Mouse (Mus musculus): Measurements from ENCODE around the gene Arfgap3.
"Not testable (repeated sequence)": the region's sequence is repeated elsewhere in the genome, so short reads cannot be mapped to it uniquely, and the experiment has no call there.

Gene Arfgap3

GRCm38 (mm10) chr15:83345898-83346529 lies 4.0 kb downstream of the Arfgap3 start:
- DNase-seq (ENCODE audit: extremely low spot score, low spot score) = no peak

- DNase-seq (ENCODE audit: extremely low spot score, low spot score) = no peak
Observed at GRCm38 (mm10) chr15:83344956-83345355, 5.1 kb downstream of the Arfgap3 start.

GRCm38 (mm10) chr15:83344157-83344556 lies 5.9 kb downstream of the Arfgap3 start:
- no peak for DNase-seq (ENCODE audit: extremely low spot score, low spot score)

- DNase-seq (ENCODE audit: extremely low spot score, low spot score) = no peak
Observed at GRCm38 (mm10) chr15:83338908-83339307, 11.1 kb downstream of the Arfgap3 start.

GRCm38 (mm10) chr15:83337903-83338870 lies 11.9 kb downstream of the Arfgap3 start:
- no peak for DNase-seq (ENCODE audit: extremely low spot score, low spot score)

- no peak for DNase-seq (ENCODE audit: extremely low spot score, low spot score)
Observed at GRCm38 (mm10) chr15:83332373-83332772, 17.7 kb downstream of the Arfgap3 start.

- DNase-seq (ENCODE audit: extremely low spot score, low spot score) = no peak
Observed at GRCm38 (mm10) chr15:83328952-83329351, 21.1 kb downstream of the Arfgap3 start.

- DNase-seq (ENCODE audit: extremely low spot score, low spot score) = no peak
Observed at GRCm38 (mm10) chr15:83323071-83323470, 27.0 kb downstream of the Arfgap3 start.

- no peak for DNase-seq (ENCODE audit: extremely low spot score, low spot score)
Observed at GRCm38 (mm10) chr15:83314914-83315313, 35.1 kb downstream of the Arfgap3 start.

GRCm38 (mm10) chr15:83309878-83310277 lies 40.2 kb downstream of the Arfgap3 start:
- DNase-seq (ENCODE audit: extremely low spot score, low spot score) = no peak

GRCm38 (mm10) chr15:83308708-83309107 lies 41.3 kb downstream of the Arfgap3 start:
- not testable (repeated sequence) for DNase-seq (ENCODE audit: extremely low spot score, low spot score)

GRCm38 (mm10) chr15:83306181-83306580 lies 43.9 kb downstream of the Arfgap3 start:
- no peak for DNase-seq (ENCODE audit: extremely low spot score, low spot score)

- no peak for DNase-seq (ENCODE audit: extremely low spot score, low spot score)
Observed at GRCm38 (mm10) chr15:83305192-83305921, 44.7 kb downstream of the Arfgap3 start.

- no peak for DNase-seq (ENCODE audit: extremely low spot score, low spot score)
Observed at GRCm38 (mm10) chr15:83304804-83305191, 45.2 kb downstream of the Arfgap3 start.

- no peak for DNase-seq (ENCODE audit: extremely low spot score, low spot score)
Observed at GRCm38 (mm10) chr15:83303656-83304484, 46.2 kb downstream of the Arfgap3 start.

GRCm38 (mm10) chr15:83299916-83300582 lies 50.0 kb downstream of the Arfgap3 start:
- no peak for DNase-seq (ENCODE audit: extremely low spot score, low spot score)

- DNase-seq (ENCODE audit: extremely low spot score, low spot score) = no peak
Observed at GRCm38 (mm10) chr15:83299450-83299849, 50.6 kb downstream of the Arfgap3 start.

- no peak for DNase-seq (ENCODE audit: extremely low spot score, low spot score)
Observed at GRCm38 (mm10) chr15:83298810-83299209, 51.2 kb downstream of the Arfgap3 start.

- no peak for DNase-seq (ENCODE audit: extremely low spot score, low spot score)
Observed at GRCm38 (mm10) chr15:83298313-83298712, 51.7 kb downstream of the Arfgap3 start.

GRCm38 (mm10) chr15:83296771-83297311 lies 53.2 kb downstream of the Arfgap3 start:
- no peak for DNase-seq (ENCODE audit: extremely low spot score, low spot score)

Measured in neural tube, embryonic 10.5 days (tissue).